Mouse (Mus musculus): ENCODE measurements at regions not wholly inside any gene's neighbourhood (a gene's known extent, or its start where the extent isn't known, plus 50 kb on each side); places are given as distances from the start of the nearest gene placed in this dataset.

DNA sequence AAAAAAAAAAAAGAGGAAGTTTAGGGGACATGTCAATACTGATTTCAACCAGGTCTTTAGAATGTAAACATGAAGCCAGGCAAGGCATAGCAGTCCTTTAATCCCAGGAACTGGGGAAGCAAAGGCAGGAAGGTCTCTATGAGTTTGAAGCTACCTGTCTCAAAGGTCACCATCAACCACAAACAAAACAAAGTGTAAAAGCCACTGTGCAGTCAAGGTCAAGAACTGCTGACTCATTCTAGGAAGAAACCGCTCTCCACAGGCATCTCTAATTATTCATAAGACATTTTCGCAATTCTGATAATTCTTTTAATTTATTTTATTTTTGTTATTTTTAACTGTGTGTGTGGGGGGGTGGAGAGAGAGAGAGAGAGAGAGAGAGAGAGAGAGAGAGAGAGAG is 364.0 kb downstream of the Cntnap4 start:
- no peak for DNase-seq

DNA sequence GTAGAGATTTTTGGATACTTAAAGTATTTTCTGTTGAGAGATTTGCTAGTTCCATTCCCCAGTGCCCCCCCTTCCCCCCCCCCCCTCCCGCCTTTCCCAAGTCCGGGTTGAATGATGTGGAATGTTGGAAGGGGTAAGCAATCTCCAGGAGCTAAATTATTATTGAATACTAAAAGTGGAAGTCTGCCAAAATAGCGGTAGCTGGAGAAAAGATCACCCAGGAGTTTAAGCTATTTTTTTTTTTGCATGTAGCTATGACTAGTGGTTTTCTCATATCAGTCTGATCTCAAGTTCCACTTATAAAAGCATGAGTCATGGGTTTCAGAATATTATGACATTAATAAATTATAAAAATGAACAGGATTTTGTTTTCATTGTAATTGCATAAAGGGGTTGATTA is 365.6 kb downstream of the Cntnap4 start:
- DNase-seq = no peak

DNA sequence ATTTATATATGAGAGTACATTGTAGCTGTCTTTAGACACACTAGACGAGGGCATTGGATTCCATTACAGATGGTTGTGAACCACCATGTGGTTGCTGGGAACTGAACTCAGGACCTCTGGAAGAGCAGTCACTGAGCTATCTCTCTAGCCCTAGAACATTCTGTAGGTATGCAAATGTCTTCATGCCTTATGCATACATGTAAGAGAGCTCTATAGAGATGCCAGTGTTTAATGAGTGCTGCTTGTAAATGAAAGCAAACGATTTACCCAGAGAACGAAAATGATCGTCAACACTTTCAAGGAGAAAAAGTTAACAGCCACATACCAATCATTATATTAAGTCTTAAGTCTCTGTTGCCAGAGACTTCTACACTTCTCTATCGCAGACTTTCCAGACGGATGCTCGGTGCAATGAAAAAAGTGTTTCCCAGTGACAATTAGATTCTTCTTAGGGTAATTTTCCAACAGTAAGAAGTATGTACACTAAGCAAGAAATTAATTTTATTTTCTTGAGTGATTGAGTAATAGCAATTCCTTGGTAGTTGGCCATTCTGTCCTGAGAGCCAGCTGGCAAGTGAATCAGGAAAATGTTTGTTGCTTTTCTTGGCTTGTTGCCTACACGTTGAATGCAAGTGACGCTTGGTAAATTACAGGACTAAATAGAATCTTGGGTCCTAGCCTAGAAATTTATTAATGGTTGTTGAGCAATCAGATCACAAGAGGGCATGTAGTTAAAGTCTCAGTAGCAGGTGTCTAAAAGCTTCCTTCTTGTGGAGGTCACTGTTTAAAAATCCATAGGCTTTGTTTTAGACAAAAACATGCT is 366.3 kb downstream of the Cntnap4 start:
- peak; percentile 26 to 50 for DNase-seq

DNA sequence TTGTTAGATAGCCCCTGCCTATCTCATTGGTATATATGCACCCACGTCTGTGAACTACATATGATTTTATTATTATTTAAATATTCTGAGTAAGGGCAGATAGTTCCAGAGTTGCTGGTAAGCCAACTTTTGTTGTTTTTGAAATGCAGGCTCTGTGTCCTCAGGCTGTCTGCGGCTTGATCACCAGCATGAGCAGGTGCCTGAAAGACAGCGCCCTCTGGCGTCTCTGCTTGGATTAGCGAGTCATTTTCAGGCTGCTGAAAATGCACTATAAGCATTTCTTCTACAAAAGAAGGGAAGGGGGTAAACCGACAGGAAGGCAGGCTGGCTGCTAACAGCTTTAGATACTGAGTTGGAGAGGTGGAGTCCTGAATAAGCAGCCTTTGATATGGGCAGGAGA is 402.6 kb downstream of the Cntnap4 start:
- DNase-seq = peak; percentile 72 to 76

DNA sequence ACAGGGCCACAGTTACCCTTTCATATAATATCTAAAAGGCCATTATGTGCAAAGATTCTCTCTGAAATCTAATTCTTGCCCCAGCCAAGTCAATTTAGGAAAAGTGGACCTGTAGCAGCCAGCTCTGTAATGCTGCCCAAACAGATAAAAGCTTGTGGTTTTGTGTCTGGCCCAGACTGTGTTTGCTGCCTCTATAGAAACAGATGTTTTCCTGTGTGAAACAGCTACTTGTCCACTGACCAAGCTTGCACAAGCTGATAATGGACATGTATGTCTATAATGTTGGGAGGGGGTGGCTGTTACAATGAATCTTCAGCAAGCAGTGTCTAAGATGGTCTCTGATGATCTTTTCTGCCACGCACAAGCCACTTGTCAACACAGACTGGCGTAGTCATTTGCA is 405.9 kb downstream of the Cntnap4 start:
- no peak for DNase-seq

DNA sequence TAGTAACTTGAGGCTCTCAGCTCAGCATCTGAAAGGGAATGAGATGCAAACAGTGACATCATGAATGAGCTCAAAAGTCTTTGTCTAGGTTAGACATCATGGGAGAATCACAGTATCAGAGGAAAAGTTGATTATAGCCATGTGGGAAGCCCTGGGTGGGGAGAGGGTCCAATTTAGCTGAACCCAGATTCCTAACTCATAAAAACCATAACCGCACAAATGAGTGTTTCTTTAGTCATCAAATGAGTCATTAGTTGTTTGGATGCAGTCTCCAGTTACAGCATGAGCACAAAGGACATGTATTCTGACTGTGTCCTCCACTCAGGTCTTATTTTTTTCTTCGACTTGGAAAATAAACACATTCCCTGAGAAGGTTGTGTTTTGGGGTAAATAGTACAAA is 406.5 kb downstream of the Cntnap4 start:
- no peak for DNase-seq

DNA sequence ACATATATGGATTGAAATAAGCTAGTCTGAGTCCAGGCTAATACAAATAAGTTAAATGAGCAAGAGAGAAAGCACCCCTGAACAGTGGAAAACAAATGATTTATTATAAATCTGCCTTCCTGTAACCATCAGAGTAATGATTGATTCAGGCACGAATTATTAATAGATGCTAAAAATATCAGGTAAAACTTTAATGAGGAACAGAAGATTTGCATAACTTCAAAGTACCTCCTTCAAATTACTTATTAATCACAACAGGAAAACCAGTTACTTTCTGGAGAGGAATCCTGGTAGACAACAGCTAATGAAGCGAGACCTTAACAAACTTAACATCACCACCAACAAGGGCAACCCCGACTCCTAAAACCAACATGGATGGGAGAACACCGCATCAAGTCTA is 423.9 kb downstream of the Cntnap4 start:
- DNase-seq = no peak

DNA sequence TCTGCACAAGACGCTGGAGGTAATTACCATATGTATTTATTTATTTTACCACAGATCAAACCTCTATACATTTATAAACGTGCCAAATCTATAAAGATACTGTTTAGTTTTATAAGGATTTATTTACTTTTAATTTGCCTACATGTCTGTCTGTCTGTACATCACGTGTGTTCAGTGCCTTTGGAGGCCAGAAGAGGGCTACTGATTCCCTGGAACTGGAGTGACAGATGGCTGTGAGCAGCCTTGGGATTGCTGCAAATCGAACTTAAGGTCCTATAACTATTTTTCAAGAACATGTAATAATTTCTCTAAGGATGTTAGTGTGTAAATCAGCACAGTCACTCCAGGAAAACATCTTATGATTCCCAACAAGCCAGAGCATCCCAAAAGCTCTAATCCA is 437.5 kb downstream of the Cntnap4 start:
- no peak for DNase-seq

DNA sequence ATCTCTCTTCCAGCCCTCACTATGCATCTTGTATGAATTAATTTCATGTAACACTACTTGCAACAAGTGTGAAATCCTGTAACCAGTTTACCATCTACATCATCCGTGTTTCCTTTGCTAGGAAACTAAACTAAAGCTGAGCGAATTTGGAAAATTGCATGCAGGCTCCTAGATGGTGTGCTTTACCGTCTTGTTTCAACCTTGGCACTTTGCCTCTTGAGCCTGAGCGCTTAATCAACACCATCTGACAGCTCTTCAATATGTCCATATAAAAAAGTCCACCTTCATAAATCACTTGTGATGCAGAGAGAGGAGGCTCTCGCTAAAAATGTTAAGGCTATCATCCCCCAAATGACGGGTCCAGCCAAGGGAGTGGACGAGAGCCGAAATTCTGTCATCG is 459.0 kb downstream of the Cntnap4 start:
- DNase-seq = no peak

DNA sequence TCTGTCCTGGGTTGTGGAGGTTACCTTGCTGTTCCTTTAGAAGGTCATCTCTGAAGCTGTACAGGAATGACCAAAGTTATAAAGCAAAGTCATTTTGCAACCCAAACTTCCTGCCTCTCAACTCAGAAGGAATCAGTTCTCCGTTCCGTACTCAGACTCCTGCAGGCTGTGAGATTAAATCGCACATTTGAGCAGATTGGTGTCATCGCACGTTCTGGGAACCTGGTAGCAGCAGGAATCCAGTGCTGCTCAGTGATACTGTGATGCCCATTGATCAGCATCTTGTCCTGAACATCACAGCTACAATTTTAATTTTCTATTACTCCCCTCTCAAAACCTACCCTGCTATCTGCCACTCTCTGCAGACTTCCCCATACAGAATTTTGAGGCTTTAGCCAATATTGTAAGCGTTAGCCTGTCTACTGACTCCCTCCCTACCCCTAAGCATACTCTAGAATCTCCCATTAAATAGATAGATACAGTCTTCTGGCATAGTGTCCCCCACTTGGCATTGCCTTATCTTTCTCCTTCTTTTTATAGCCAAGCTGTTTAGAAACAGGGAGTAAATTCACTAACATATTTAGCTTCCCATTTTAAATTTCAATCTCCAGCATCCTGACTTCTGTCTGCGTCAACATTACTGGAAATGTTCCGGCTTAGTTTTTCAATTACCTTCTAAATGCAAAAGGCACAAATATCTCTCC is 482.1 kb downstream of the Cntnap4 start:
- no peak for DNase-seq

DNA sequence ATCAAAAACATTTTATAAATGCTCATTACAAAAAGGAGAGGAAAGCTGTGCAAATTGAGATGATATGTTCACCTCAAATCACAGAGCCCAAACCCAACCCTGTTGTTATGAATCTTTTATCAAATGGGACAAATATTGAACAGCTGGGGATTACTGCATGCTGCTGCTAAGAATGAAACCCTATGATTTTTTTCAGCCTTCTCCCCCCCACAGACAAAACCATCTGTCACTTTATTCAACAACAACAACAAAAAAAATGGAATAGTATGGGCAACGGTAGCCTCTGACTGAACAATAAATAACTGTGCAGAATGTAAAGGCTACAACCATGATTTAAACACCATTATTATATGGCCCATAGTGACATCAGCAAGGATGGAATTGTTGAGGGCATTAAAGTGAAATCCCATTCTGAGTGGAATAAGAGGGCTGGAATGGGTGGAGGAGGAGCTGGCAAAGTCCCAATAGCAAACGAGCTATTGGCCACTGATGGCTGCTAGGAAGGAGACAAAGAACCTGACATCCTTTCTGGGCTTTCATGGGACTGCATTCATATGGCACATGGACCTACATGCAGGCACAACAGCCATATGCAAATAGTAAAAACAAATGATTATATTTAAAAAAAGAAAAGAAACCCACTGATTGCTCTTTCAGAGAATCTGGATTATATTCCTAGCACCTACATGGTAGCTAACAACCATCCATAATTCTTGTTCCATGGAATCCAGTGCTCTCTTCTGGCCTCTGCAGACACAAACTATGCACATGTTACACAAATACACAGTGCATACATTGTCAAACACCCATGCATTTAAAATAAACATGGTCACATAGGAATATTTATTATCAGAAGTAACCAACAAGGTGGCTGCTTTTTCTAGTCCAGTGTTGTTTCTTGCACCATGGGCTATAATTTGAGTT is 495.7 kb downstream of the Cntnap4 start:
- DNase-seq = no peak

DNA sequence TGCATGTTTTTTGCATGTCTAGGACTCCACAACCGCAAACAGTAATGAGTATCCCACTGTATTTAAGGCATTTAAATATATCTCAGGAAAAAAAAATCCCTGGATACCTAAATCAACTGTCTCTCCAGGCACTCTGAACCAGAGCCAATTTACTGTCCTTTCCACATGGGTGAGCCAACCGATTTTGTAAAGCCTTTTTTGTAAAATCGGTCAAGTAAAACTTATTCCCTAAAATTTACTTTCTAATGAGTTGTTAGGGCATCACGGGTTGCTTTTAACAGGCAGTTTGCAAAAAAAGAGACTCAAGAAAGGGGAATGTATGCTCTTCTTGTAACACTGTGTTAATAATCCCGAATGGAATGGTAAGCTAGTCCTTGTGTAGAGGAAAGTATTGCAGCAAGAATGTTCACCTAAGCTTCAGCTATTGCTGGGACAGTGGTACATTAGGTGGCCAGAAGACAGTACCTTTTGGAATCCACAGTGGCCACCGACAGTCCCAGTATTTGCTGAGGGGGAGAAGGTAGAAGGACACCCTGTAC is 496.4 kb downstream of the Cntnap4 start:
- DNase-seq = no peak

DNA sequence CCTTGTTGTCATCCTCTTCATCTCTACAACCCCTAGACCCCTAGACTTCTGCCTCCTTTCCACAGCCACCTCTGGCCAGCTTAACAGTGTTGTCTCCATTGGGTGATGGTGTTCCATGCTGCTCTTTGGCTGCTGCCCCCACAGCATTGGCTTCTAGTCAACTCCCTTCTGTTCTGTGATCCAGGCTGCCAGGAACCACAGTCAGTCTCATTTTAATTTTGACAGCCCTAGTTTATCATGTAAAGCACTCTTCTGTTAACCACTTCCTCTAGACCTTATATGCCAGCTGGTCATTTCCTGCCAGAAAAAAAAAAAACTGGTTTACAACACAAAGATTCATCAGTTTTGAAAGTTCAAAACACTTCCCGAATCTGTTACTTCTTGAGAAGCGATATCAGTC is 514.1 kb downstream of the Cntnap4 start:
- no peak for DNase-seq

DNA sequence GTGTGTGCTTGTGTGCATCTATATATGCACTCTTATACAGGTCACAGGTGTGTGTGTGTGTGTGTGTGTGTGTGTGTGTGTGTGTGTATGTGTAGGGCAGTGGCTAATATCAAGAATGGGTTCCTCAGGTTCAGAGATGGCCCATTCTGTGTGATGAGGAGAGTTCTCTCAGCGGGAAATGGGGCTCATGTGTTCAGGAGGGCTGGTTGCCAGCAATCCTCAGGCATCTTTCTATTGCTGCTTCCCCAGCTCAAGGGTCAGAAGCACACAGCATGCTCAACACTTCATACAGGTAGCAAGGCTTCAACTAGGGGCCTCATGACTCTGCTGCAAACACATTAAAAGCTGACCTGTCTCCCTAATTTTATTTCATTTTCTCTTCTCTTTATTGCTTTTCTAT is 517.7 kb downstream of the Cntnap4 start:
- no peak for DNase-seq

DNA sequence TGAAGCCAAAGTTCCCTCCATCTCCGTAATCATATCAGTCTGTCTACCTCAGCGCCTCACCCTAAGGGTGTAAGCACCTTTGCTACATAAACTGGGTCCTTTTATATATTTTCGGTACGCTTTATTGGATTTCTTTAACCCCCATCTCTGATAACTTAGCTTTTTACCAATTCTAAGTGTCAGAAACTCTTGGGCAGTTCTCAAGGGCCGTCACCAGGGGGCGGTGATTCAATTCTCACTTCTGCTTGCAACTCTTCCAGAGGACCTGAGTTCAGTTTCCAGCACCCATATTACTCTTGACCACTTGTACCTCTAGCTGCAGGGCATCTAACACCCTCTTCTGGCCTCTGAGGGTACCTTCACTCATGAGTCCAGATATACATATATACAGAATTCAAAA is 523.7 kb upstream of the Mon1b start:
- peak; percentile 4 to 29 for DNase-seq

DNA sequence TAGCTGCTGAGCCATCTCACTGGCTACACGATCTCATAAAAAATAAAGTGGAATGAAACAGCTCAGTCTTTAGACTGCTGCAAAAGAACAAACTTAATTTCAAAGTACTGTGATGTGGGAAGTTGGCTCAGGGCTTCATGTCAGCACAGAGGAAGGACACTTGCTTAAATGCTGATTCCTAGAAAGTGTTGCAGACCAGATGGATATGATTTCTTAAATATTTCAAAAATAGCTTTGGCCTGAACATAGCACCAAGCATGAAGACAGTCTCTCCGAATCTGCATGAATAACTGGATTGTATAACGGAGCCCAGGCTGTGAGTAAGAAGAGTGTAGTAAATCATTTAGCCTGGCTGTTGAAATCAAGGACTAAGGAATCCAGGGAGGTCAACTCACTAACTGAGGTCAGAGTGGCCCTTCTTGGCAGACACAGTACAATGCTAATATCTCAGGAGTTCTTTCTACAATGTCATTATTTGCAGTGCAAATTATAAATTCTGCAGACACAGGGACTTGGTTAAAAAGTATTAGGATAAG is 521.2 kb upstream of the Mon1b start:
- peak; percentile 1 to 13 for DNase-seq

DNA sequence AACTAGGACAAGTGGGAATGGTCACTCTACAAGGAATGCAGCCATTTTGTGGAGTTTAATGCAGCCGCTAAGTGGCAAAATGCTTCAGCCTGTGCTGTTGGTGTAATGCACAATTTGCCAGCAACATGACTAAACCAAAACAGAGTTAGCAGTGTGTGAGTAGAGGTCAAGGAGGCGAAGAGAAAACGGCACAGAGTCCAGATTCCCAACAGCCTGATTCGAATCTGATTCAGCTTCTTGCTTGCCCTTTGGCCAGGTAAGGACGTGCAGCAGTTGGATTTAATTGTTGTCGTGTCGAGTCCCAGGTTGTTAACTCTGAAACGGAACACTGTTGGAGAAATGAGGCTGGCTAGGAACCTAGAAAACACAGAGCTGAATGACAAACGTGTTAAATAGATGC is 518.1 kb upstream of the Mon1b start:
- DNase-seq = no peak

DNA sequence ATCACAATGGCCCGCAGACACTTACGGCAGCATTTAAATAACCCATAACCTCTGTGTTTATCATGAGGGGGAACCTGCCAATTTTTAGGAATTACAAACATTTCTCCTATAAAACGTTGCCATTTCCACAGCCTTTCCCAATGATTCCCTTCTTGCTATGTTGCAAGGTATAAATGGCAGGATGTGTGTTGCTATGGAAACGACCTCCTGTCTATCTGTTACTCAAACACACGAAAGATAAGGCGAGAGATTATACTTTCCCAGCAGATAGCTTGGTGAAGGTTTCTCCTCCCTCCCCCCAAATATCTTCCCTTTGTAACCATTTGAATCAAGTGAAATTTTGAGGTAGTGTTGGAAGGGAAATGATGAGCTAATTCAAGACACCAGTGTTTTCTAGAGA is 509.8 kb upstream of the Mon1b start:
- DNase-seq = no peak

DNA sequence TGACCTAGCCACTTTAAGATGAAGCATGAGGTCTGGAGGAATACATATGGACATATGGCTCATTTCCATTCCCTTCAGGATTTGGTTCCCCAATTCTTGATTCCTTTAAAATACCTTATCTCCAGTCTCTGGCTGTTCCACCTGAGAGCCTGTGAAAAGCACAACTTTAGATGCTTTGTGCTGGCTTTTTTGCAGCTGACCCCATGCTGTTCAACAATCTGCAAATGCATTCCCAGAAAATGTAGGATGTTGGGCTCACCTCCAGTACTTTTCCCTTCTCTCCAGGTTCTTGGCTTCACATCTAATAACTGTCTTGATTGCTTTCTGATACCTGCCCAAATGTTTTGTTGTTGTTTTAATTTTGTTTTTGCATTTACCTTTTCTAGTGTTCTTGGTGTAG is 498.0 kb upstream of the Mon1b start:
- no peak for DNase-seq

DNA sequence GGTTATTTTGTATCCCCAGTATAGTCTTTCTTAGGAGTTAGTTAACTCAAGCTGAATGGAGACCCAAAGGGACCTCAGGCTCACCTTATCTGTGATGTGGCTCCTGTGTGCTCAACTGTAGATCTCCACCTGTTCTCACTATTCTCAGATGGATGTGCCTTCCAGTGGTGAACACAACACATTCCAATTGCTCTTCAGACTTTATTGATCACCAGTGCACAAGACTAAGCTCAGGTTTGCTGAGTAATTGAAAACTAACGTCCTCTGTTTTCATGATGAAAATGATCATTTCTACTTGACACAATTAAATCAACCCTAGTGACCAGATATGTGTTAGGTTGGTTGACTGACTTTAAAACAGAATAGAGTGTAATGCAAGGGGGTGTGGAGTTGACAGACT is 495.4 kb upstream of the Mon1b start:
- no peak for DNase-seq

DNA sequence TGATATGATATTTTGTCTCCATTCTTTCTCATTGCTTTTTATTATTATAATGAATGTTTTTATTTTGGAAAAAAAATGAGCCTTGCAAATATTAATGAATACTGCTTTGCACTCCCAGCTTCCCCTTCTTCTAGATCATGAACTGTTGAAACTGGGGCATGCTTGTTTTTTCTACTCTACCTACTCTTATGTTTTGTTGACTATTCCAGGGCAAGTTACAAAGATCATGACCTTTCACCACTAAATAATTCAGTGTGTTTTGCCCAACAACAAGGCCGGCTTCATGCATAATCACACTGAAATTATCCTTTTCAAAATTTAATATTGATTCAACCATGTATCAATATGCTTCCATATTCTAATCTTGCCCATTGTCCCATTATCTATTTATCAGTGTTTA is 494.3 kb upstream of the Mon1b start:
- DNase-seq = no peak

DNA sequence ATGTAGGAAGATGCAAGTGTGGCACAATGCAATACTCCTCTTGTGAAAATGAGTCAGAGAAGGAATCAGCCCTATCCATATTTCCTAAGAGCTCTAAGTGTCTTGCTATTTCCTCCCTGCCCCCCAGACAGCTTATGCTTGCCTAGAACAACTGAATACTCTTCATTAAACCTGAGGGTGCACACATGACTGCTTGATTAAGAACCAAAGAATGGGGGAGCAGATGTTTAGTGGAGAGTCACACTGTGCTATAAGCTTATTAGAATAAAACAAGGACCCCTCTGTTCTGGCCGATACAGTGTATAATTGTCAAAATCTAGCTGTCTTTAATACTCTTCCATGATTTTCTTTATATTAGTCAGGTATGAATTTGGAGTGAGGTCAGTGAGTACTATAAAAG is 458.8 kb upstream of the Mon1b start:
- no peak for DNase-seq
